Mouse (Mus musculus): ENCODE measurements around the gene Shmt1. TPM values are rescaled to one million over a fixed set of nuclear protein-coding genes. Genes with fewer than 3 reads are reported as not detected.
A peak's percentile ranks its signal among the peaks of the same experiment; 100 is the strongest.

The Shmt1 gene
- polyA plus RNA-seq, 1 experiment from 2014 or later, result 52.7 TPM

DNA sequence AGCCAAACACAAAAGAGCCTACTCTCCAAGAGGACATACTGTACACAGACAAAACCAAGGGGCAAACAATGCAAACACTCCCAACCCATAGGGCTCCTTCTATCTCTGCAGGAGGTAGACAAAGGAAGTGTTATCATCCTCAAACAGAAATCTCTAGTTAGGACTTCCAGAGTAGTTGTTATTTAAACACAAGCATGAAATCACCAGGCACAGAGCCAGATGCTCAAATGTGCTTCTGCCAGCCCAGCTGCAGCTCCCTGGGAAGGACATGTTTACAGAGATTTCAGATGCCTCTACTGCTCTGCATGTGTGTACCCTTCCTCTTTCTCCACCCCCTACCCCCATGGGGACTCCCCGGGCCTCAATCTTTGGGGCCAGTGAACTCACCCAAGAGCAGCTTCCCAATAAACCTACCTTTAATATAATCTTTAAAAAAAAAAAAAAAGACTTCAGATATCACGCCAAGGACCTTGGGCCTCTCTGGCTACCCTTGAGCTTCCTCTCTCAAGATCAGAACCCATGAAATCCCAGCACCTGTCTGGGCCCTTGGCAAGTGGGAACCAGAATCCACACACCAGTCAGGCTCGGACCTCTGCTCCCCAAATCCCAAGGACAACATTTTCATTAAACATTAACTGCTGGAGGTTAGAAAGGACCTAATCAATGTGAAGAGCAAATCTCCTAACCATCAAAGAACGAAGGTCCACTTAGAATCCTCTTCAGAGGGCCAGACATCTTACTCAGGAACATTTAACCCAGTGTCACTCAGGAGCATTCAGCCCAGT, 3.0 kb downstream of the Shmt1 start:
- H3K36me3 ChIP-seq (ENCODE audit: control insufficient read depth, insufficient read depth), result no peaks in the 10 kb centered on the region
- peak overlapping the region; percentile 13; the same call in 1 of the 2 replicates for H3K4me2 ChIP-seq (ENCODE audit: low read depth, low read length)
- 65% methylated on average over 4 of the region's 4 CpGs for WGBS
- no peak for ATAC-seq (replicated peaks; ENCODE audit: extremely low read depth, insufficient read depth, low FRiP score)
- H3K27ac ChIP-seq (ENCODE audit: low read length), result peak overlapping the region; percentile 30
- no peak overlapping the region for H3K4me3 ChIP-seq (ENCODE audit: low read length)
- peaks cover 29% of the 10 kb centered on the region for H3K4me1 ChIP-seq (ENCODE audit: control insufficient read depth, insufficient read depth, low read length)
- H3K9me3 ChIP-seq (replicated peaks; ENCODE audit: control insufficient read depth, low read length), result no peaks in the 10 kb centered on the region
- no peaks in the 10 kb centered on the region for H3K27me3 ChIP-seq (ENCODE audit: control insufficient read depth, insufficient read depth, low read length)
- H3K9ac ChIP-seq (ENCODE audit: low read length), result 0 out of 2 replicates have a peak overlapping the region, but pooled peaks have one; percentile 7

GRCm38 (mm10) chr11:60800892-60801291, 10.6 kb downstream of the Shmt1 start:
- peaks cover 5% of the 10 kb centered on the region; the same call in 1 of the 2 replicates for H3K4me1 ChIP-seq (ENCODE audit: control insufficient read depth, insufficient read depth, low read length)
- H3K9me3 ChIP-seq (replicated peaks; ENCODE audit: control insufficient read depth, low read length), result no peaks in the 10 kb centered on the region
- peaks cover 26% of the 10 kb centered on the region for H3K36me3 ChIP-seq (ENCODE audit: control insufficient read depth, insufficient read depth)
- H3K4me3 ChIP-seq (ENCODE audit: low read length), result no peak overlapping the region
- H3K4me2 ChIP-seq (ENCODE audit: low read depth, low read length), result no peak overlapping the region
- no peak for ATAC-seq (replicated peaks; ENCODE audit: extremely low read depth, insufficient read depth, low FRiP score)
- 68% methylated on average over 1 of the region's 1 CpGs for WGBS
- no peak overlapping the region for H3K9ac ChIP-seq (ENCODE audit: low read length)
- H3K27ac ChIP-seq (ENCODE audit: low read length), result no peak overlapping the region
- no peaks in the 10 kb centered on the region for H3K27me3 ChIP-seq (ENCODE audit: control insufficient read depth, insufficient read depth, low read length)

- H3K4me2 ChIP-seq (ENCODE audit: low read depth, low read length), result no peak overlapping the region
- H3K36me3 ChIP-seq (ENCODE audit: control insufficient read depth, insufficient read depth), result peaks cover 26% of the 10 kb centered on the region
- no peak overlapping the region for H3K4me3 ChIP-seq (ENCODE audit: low read length)
- H3K9ac ChIP-seq (ENCODE audit: low read length), result no peak overlapping the region
- H3K27ac ChIP-seq (ENCODE audit: low read length), result no peak overlapping the region
- ATAC-seq (replicated peaks; ENCODE audit: extremely low read depth, insufficient read depth, low FRiP score), result no peak
- 89% methylated on average over 4 of the region's 4 CpGs for WGBS
- H3K27me3 ChIP-seq (ENCODE audit: control insufficient read depth, insufficient read depth, low read length), result no peaks in the 10 kb centered on the region
- peaks cover 5% of the 10 kb centered on the region; the same call in 1 of the 2 replicates for H3K4me1 ChIP-seq (ENCODE audit: control insufficient read depth, insufficient read depth, low read length)
- H3K9me3 ChIP-seq (replicated peaks; ENCODE audit: control insufficient read depth, low read length), result no peaks in the 10 kb centered on the region
Observed at GRCm38 (mm10) chr11:60799977-60800376, 11.5 kb downstream of the Shmt1 start.

GRCm38 (mm10) chr11:60796342-60796741, 15.2 kb downstream of the Shmt1 start:
- ATAC-seq (replicated peaks; ENCODE audit: extremely low read depth, insufficient read depth, low FRiP score), result no peak
- H3K27me3 ChIP-seq (ENCODE audit: control insufficient read depth, insufficient read depth, low read length), result no peaks in the 10 kb centered on the region
- H3K4me2 ChIP-seq (ENCODE audit: low read depth, low read length), result no peak overlapping the region
- 76% methylated on average over 11 of the region's 11 CpGs for WGBS
- H3K36me3 ChIP-seq (ENCODE audit: control insufficient read depth, insufficient read depth), result peaks cover 38% of the 10 kb centered on the region
- no peaks in the 10 kb centered on the region for H3K9me3 ChIP-seq (replicated peaks; ENCODE audit: control insufficient read depth, low read length)
- peaks cover 5% of the 10 kb centered on the region; the same call in 1 of the 2 replicates for H3K4me1 ChIP-seq (ENCODE audit: control insufficient read depth, insufficient read depth, low read length)
- 0 out of 2 replicates have a peak overlapping the region, but pooled peaks have one; percentile 44 for H3K27ac ChIP-seq (ENCODE audit: low read length)
- no peak overlapping the region for H3K9ac ChIP-seq (ENCODE audit: low read length)
- H3K4me3 ChIP-seq (ENCODE audit: low read length), result no peak overlapping the region

- Histone ChIP-seq H3K4me1 (ENCODE audit: control insufficient read depth, insufficient read depth, low read length) (no peaks in the 10 kb centered on the region), H3K27me3 (ENCODE audit: control insufficient read depth, insufficient read depth, low read length) (no peaks in the 10 kb centered on the region), H3K36me3 (ENCODE audit: control insufficient read depth, insufficient read depth) (peaks cover 48% of the 10 kb centered on the region), H3K9me3 (replicated peaks; ENCODE audit: control insufficient read depth, low read length) (no peaks in the 10 kb centered on the region), H3K27ac (ENCODE audit: low read length) (no peak overlapping the region), H3K4me3 (ENCODE audit: low read length) (no peak overlapping the region), H3K9ac (ENCODE audit: low read length) (no peak overlapping the region), H3K4me2 (ENCODE audit: low read depth, low read length) (no peak overlapping the region)
- 65% methylated on average over 2 of the region's 2 CpGs for WGBS
- no peak for ATAC-seq (replicated peaks; ENCODE audit: extremely low read depth, insufficient read depth, low FRiP score)
Observed at GRCm38 (mm10) chr11:60790472-60790871, 21.0 kb downstream of the Shmt1 start.

GRCm38 (mm10) chr11:60787595-60787994, 23.9 kb downstream of the Shmt1 start:
- H3K27ac ChIP-seq (ENCODE audit: low read length), result no peak overlapping the region
- H3K4me2 ChIP-seq (ENCODE audit: low read depth, low read length), result no peak overlapping the region
- no peak overlapping the region for H3K4me3 ChIP-seq (ENCODE audit: low read length)
- no peak overlapping the region for H3K9ac ChIP-seq (ENCODE audit: low read length)
- peaks cover under 1% of the 10 kb centered on the region; the same call in 1 of the 2 replicates for H3K4me1 ChIP-seq (ENCODE audit: control insufficient read depth, insufficient read depth, low read length)
- no peaks in the 10 kb centered on the region for H3K27me3 ChIP-seq (ENCODE audit: control insufficient read depth, insufficient read depth, low read length)
- peaks cover 53% of the 10 kb centered on the region for H3K36me3 ChIP-seq (ENCODE audit: control insufficient read depth, insufficient read depth)
- 69% methylated on average over 1 of the region's 1 CpGs for WGBS
- no peaks in the 10 kb centered on the region for H3K9me3 ChIP-seq (replicated peaks; ENCODE audit: control insufficient read depth, low read length)
- ATAC-seq (replicated peaks; ENCODE audit: extremely low read depth, insufficient read depth, low FRiP score), result no peak

DNA sequence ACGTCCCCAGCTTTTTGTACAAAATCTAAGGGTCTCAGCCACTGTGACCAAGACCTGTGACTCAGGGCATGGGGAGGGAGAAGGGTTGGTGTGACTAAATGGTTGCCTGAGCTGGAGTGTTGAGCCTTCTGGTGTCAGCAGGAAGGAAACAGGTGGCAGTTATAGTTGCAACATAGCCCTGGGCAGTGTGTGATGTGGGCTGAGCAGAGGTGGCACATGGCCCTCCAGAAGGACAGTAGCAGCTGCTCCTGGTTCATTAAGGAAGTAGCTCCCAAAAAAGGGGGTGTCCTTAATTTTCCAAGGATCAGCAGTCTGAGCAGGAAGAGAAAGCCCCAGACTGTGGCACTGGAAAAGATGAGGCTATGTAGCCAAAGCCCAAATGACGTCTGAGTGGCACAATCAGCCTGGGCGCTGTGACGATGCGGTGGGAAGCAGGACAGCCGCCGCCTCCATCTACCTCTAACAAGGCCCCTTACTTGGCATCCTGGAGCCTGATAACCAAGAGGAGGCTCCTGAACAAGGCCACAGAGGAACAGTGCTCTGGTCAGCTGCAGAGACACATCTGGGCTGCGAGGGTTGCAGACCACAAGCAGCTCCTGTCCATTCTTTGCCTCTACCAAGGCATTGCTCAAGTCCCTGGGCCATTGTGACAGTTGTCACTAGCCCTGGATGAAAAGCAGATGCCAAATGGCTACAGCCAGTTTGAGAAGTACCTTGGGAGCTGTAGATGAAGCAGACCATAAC, 27.2 kb downstream of the Shmt1 start:
- no peaks in the 10 kb centered on the region for H3K9me3 ChIP-seq (replicated peaks; ENCODE audit: control insufficient read depth, low read length)
- peaks cover 39% of the 10 kb centered on the region for H3K36me3 ChIP-seq (ENCODE audit: control insufficient read depth, insufficient read depth)
- H3K4me1 ChIP-seq (ENCODE audit: control insufficient read depth, insufficient read depth, low read length), result peaks cover 32% of the 10 kb centered on the region
- H3K4me3 ChIP-seq (ENCODE audit: low read length), result no peak overlapping the region
- H3K27ac ChIP-seq (ENCODE audit: low read length), result no peak overlapping the region
- H3K27me3 ChIP-seq (ENCODE audit: control insufficient read depth, insufficient read depth, low read length), result no peaks in the 10 kb centered on the region
- ATAC-seq (replicated peaks; ENCODE audit: extremely low read depth, insufficient read depth, low FRiP score), result no peak
- no peak overlapping the region for H3K4me2 ChIP-seq (ENCODE audit: low read depth, low read length)
- H3K9ac ChIP-seq (ENCODE audit: low read length), result no peak overlapping the region
- 80% methylated on average over 8 of the region's 8 CpGs for WGBS

- Histone ChIP-seq H3K4me1 (ENCODE audit: control insufficient read depth, insufficient read depth, low read length) (peaks cover 62% of the 10 kb centered on the region), H3K27ac (ENCODE audit: low read length) (no peak overlapping the region), H3K27me3 (ENCODE audit: control insufficient read depth, insufficient read depth, low read length) (no peaks in the 10 kb centered on the region), H3K9me3 (replicated peaks; ENCODE audit: control insufficient read depth, low read length) (no peaks in the 10 kb centered on the region), H3K36me3 (ENCODE audit: control insufficient read depth, insufficient read depth) (peaks cover 14% of the 10 kb centered on the region; the same call in 1 of the 2 replicates), H3K4me2 (ENCODE audit: low read depth, low read length) (peak overlapping the region; percentile 64), H3K4me3 (ENCODE audit: low read length) (peak overlapping the region; percentile 40), H3K9ac (ENCODE audit: low read length) (peak overlapping the region; percentile 60; the same call in 1 of the 2 replicates)
- WGBS, result 84% methylated on average over 10 of the region's 10 CpGs
- ATAC-seq (replicated peaks; ENCODE audit: extremely low read depth, insufficient read depth, low FRiP score), result no peak
Observed at GRCm38 (mm10) chr11:60779673-60780189, 31.8 kb downstream of the Shmt1 start.
